Mouse (Mus musculus) T-helper 2 cell (primary cell): ENCODE measurements around the gene Nfkbib.

Experiments
- in situ Hi-C: fragments of 300-600 bp; cut with MboI, MseI; formaldehyde crosslinking; loops from one replicate; pipeline ENCODE4 v1.15.1; 2025; ENCODE audit warnings: high pct_unique_total_duplicates

Nfkbib gene

DNA sequence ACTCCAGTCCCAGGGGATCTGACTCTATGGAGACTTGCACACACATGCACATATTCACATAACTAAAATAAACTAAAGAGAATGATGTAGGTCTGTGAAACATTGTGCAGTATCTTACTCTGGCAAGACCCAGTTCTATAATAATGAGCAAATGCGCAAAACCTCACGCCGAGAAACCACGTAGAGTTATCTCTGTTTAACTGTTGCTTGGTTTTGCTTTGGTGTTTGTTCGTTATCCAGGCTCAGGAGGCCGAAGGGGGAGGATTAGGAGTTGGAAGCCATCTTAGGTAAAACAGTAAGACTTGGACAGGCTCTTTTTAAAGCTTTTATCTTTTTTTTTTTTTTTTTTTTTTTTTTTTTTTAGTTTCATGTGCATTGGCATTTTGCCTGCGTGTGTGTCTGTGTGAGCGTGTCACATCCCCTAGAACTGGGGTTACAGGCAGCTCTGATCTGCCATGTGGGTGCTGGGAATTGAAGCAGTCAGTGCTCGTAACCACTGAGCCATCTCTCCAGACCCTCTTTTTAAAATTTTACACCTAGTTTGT lies 2.2 kb upstream of the Nfkbib start:
- in situ Hi-C loops, result no loop called here

DNA sequence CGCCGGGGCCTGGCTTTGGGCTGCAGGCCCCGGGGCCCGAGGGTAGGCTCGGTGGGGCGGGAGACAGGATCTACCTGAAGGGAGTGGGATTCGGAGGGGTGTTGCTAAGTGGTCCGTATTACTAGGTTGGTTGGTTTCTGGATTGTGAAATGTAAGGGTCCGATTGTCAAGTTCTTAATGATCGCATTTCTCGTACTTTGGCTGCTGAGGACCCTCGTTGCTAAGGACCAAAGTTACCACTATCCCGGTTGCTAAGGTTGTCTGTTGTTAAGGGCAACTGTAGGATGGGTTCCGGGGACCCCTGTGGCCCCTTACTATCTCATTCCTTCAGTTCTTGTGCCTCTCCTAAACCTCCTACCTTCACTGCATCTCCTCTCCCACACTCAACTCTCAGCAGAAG lies 402 bp downstream of the Nfkbib start:
- in situ Hi-C loops, result no loop called here

DNA sequence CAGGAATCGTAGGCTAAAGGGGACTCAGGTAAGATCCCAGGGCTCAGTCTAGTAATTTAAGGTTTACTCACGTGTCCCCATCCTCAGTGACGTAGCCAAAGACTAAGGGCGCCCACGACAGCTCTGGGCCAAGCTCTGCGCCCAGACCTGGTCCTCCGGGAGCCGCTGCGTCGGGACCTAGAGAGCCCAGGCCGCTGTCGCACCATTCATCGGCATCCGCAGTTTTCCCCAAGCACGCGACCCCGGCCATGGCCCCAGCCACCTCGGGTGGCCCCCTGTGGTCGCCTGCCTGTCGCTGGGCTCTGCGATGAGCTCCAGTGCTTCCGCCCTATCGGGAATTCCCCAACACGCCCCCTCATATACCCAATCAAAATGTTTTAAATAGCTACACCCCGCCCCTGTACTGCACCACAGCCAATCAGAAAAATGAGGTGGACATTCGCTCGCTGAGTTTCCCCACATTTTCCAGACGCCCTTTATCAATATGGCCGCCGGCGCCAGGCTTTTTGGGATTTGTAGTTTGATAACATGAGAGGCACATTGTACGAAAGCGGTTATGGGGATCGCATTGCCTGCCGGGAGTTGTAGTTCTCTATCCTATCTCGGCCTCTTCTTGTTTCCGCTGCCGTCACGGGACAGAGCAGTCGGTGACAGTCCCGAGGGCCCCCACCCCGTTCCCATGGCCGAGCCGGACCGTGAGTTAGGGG lies 986 bp downstream of the Nfkbib start, which contains the start of gene Sirt2:
Gene Sirt2 (plus strand): TSS at position 563 of the 707 bp plus-strand sequence.
- in situ Hi-C loops, result no loop called here

DNA sequence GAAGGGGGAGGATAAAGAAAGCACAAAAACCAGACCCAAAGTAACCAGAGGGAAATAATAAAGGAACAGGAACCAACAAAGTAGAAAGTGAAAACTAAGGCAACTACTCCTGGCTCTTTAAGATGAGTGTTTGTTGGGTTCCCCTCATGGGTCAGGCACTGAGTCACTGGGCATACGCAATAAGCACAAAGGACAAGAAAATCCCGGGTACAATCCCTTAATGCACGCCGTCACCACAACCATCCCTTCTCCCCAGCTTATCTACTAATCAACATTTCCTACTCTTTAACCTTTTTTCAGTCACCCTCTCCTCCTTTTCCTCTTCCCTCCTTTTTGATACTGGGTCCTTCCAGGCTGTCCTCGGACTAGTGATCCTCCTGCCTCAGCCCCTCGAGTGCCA lies 2.1 kb downstream of the Nfkbib start:
- in situ Hi-C loops, result no loop called here

DNA sequence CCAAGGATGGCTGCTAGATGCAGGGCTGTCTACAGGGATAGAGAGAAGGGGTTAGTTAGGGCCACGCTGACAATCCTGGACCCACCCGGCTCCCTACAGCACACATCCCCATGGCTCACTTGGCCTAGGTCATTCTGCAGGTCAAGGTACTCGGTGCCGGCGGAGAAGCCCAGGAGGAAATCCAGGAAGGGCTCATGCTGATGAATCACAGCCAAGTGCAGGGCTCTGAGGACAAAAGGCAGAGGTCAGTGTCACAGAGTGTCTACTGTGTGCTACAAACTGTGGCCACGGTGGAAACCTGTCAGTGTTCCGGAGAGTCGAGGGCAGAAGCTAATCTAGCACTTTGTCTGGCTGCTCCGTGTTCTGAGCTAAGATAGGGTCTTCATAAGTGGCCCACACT lies 5.4 kb downstream of the Nfkbib start:
- in situ Hi-C loops, result no loop called here

DNA sequence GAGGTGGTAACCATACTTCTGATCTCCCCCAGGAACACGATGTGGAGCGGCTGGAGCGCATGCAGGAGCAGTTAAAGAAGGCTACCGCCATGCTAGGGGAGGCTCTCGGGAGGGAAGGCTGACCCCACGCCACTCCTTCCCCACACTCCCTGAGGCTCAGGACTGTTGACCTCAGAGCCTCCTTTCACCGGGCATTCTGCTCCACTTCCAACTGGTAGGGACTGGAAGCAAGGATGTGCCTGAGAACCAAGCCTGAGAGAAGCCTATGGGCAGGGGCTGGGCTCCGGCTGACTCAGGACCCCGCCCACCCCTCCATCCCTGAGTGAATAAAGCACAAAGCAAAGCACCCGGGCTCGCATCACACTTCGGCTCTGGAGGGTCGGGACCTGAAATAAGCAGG lies 8.7 kb downstream of the Nfkbib start:
- in situ Hi-C loops, result loop anchor here (10.0 kb wide), 1 partner anchor 1166 kb away; no protein-coding TSS in a partner anchor

DNA sequence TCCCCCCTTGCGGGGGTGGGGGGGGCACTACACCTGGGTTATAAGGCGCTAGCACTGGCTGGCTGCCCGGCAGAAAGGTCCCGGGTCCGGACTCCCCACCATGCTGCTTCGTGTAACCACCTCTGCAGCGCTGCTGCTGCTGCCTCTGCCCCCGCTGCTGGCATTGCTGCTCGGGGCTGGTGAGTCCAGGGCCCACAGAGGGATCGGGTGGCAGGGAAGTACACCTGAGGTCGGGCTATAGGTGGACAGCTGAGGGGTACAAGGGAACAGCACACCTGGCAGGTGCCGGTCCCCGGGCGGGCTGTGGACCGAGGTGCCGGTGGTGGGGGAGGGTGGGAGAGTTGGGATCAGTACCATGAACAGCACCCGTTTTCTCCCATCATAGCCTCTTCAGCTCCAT lies 11.2 kb downstream of the Nfkbib start, which contains the start of gene Ccer2:
Gene Ccer2 (plus strand): TSS at position 96 of the 400 bp plus-strand sequence.
- in situ Hi-C loops, result loop anchor here (10.0 kb wide), 1 partner anchor 1169 kb away; no protein-coding TSS in a partner anchor

DNA sequence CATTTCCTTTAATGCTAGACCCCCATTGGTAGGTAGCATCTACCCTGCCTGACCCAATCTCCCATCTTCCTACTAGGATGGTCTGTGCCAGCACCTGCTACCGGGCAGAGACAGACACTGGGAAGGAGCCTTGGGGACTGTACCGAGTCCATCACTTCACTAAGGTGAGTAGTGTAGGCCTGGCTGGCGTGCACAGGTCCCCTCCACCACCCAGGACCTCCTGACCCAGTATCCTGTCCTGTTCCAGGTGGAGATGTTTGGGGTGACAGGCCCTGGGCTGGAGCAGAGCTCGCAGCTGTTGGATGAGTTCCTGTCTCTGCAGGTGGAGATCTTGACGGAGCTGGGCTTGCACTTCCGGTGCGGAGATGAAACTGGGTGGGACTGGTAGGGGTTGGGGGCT lies 17.4 kb downstream of the Nfkbib start:
- in situ Hi-C loops, result loop anchor here (10.0 kb wide), 1 partner anchor 1175 kb away; no protein-coding TSS in a partner anchor

DNA sequence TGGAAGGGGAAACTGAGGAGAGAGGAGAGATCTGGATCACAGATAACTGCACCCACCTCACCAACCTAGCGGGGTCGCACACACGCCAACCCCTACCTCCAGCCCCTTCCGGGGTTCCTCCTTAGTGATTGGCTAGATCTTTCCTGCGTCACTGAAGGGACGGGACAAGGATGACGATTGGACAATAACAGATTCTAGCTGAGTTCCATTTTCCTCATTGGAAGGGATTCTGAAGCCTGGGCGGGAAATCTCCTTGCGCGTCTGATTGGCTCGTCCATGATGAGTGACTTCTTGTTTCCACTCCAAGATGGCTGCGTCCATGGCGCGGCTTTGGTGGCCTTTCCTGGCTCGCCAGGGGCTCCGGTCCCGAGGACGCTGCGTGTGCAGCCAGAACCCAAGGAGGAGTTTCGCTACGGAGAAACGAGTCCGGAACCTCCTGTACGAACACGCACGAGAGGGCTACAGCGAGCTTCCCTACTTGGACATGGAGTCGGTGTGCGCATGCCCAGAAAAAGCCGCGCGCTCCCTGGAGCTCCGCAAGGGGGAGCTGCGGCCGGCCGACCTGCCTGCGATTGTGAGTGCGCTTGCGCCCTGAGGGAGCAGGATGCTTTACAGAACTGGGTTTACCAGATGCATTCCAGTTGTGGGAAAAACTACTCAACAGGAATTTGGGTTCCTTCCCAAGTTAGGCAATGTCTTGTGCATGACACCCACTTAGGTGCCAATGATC lies 25.4 kb downstream of the Nfkbib start, which contains the start of the genes Mrps12 and Sars2:
Gene Mrps12 (minus strand): TSS at position 112 of the 730 bp plus-strand sequence.
Gene Sars2 (plus strand): TSS at position 284 of the 730 bp plus-strand sequence.
- in situ Hi-C loops, result no loop called here

DNA sequence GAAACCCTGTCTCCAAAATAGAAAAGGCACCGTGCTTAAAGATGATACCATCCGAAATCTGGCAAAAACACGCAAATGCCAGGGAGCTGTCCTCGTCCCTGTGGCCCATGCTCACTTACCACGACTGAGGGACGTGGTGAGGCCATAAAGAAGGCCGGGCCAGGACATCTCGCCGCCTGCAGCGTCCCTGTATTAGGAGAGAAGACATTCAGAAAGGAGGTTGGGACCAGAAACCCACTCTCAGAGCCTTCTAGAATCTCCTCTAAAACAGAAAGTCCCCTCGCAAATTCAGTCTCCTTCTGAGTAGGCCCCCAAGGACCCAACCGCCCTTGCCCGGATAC lies 26.0 kb downstream of the Nfkbib start:
- in situ Hi-C loops, result no loop called here

DNA sequence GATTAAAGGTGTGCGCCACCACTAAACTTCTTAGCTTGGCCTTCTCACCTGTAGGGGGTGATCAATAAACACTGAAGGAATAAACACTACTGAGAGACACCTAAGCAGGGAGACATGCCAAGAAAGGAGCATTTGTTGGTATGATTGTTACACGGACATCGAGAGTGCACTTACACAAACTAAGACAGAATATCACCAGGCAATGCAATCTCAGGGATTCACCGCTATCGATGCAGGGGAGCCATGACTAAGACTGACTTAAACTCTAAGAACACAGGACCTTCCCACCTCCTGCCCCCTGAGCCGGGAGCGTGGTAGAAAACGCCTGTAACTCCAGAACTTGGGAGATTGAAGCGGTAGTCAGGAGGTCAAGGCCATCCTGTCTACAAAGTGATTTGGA lies 26.4 kb downstream of the Nfkbib start:
- in situ Hi-C loops, result no loop called here

DNA sequence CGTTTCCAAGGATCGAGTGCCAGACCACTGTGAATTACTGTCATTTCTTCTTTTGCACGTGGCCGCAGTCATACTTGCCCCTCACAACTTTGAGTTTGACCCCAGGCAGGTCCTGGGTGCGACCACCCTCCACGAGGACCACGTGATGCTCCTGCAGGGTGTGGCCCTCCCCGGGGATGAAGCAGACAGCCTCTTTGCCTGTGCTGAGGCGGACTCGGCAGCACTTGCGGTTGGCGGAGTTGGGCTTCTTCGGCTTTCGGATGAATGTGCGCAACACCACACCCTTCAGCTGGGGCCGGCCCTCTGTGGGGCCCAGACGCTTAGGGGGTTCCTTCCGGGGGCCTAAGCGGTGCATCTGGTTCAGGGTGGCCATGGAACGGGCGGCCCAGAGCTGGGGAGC lies 27.5 kb downstream of the Nfkbib start:
- in situ Hi-C loops, result no loop called here

DNA sequence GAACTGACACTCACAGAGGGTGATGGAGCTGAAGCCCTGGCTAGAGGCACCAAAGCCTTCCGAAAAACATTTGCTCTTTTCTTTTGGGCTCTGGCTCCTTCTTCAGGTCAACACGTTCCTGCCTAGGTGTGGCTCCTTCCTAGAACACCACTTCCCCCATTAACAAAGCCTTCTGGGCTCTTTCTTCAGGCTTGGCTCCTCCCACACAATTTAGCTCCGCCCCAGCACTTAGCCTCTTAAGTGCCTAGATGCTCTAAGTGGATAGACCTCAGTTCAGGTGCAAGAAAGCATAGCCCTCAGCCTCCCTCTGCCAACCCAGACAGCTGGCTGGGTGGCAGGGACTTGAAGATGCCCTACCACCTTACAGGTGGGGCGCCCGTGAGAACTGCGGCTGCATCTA lies 31.6 kb downstream of the Nfkbib start:
- in situ Hi-C loops, result no loop called here

DNA sequence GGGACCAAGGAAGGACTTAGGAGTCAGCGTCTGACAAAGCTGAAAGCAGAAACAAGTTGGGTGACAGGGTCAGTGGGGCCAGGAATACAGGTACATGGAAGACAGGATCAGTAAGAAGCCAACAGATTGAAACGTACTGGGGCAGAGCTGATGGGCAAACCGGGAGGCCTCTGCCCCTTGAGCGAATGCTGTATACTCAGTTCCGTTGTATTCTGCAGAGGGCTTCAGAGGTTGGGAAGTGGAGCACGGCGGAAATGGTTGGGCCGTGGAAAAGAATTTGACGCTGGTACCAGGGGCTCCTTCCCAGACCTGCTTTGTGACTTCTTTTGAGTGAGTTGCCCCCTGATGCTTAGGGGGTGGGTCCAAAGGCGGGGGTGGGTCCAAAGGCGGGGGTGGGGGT lies 34.1 kb downstream of the Nfkbib start:
- in situ Hi-C loops, result no loop called here

DNA sequence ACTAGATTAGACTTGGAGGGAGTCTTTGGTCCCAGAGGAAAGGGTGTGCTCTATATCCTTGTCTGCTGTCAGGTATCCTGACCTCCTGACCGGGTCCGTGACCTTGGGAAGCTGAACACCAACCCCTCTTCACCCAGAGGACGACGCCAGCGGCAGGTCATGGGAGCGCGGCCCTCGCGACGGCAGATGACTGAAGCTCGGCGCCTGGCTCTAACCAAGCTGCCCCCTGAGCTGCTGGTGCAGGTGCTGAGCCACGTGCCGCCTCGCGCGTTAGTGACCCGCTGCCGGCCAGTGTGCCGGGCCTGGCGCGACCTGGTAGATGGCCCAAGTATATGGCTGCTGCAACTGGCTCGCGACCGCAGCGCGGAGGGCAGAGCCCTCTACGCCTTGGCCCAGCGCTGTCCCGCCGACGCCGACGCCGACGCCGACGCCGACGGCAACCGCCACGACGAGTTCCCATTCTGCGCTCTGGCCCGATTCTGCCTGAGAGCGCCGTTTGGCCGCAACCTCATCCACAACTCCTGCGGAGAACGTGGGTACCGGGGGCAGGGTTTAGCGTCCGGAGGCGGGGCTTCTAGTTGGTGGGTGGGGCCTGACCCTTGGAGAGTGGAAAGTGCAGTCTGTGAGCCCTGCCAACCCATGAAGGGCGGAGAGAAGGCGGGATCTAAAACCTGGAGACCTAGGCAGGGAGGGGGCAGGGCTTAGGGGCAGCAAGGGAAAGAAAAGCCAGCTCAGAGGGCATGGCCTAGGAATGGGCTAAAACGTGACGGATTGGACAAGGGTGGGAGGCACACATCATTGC lies 34.8 kb downstream of the Nfkbib start:
- in situ Hi-C loops, result no loop called here

DNA sequence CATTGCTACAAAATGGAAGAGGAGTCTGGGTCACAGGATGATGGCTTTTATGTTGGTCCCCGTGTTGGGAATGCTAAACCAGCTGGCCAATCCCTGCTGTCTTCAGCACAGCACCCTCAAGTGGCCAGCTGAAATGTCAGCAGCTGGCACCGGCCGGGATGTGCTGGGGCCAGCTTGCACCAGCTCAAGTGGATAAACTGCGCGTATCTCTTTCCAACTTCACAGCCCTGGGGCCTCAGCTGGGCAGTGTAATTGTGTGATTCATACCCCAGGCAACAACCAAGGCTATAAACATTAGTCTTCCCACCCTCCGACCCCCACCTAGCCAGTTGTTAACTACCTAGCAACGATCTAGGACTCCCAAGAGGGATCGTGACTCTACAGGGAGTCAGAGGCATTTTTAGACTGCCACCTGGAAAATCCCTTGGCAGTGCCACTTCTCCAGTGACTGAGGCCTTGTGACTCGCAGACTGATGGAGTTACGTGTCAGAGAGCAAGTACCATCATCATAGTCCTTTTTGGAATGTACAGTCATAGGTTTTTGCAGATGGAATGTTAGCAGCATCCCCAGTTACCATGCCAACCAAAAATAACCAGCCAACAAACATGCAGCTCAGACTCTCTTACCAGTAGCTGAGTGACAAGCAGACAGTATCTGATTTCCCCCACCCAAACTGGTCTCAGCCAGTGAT lies 39.5 kb downstream of the Nfkbib start:
- in situ Hi-C loops, result loop anchor here (10.0 kb wide), 1 partner anchor 123 kb away; no protein-coding TSS in a partner anchor

DNA sequence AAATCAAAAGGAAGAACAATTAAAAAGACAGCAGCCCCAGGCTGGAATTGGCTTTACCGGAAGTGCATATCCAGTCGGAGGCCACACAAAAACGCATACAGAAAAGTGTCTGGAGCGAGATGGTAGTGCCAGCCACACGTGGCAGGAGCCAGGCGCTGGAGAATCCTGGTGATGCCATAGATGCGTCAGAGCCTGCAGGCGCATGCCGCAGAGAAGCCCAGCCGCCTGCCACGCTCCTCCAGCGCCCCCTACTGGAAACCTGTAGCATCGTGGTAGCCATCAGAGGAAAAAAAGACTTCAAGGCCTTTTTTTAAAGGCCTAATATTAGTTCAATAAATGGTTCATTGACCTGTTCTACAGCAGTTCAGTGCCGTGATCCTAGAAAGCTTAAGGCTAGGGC lies 40.7 kb downstream of the Nfkbib start:
- in situ Hi-C loops, result loop anchor here (10.0 kb wide), 1 partner anchor 122 kb away; no protein-coding TSS in a partner anchor

DNA sequence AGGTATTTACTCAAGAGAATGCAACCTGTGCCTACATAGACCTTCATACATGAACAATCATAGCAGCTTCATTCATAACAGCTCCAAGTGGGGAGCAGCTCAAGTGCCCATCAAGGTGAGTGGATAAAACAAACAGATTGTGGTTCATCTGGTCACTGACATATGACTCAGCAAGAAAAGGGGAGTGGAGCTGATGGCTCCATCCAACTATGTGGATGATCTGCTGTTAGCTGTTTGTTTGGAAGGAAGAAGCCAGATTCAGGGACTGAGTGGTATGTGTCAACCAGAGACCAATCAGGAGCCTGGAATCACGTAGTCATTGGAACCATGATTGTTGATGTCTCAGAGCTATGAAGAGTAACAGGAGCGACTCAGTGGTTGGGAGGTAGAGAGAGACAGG lies 42.7 kb downstream of the Nfkbib start:
- in situ Hi-C loops, result loop anchor here (10.0 kb wide), 1 partner anchor 120 kb away; no protein-coding TSS in a partner anchor

DNA sequence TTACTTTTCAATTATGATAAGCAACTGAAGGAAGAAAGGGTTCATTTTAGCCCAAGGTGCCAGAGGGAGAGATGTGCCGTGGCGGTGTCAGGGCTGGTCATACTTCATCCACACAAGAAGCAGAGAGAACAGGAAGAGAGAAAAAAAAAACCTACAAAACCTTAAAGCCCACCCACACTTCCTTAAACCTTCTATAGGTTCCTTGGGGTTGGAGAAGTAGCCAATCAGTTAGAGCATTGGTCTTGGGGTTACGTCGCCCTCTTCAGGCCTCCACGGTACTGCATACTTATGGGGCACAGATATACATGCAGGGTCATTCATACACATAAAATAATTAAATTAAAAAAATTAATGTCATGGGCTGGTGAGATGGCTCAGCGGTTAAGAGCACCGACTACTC lies 45.2 kb downstream of the Nfkbib start:
- in situ Hi-C loops, result loop anchor here (10.0 kb wide), 1 partner anchor 117 kb away; no protein-coding TSS in a partner anchor

DNA sequence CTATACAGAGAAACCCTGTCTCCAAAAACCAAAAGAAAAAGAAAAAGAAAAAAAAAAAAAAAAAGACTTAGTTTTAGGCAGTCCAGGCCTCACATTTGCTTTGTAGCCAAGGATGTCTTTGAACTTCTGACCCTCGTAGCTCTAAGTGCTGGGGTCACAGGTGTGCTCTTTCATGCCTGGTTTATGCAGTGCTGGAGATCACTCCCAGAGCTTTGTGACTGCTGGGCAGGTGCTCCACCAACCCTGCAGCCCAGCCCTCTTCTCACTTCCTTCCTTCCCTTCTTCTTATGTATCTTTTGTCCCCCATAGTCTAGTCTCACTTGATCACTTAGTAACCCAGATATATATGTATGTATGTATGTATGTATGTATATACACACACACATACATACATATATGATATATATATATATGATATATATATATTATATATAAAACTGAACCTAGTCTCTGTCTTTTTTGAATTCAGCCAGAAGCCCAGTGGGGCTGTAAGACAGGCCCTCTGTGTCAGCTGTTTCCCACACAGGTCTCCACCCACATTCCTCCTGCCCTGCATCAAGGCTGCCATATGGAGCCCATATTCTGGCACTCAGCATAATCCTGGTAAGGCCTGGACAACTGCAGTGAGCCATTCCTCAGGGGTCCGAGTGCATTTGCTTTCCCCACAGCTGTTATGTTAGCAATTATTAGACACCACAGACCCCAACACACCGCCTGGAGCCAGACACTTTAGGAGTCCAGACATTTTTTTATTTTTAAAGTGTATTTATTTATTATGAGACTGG lies 46.4 kb downstream of the Nfkbib start:
- in situ Hi-C loops, result loop anchor here (10.0 kb wide), 1 partner anchor 116 kb away; no protein-coding TSS in a partner anchor
